Mouse (Mus musculus): ENCODE measurements around the gene Cdipt.

GRCm38 (mm10) chr7:127008239-127009019, 32.7 kb downstream of the Cdipt start:
- TF ChIP-seq CTCF (IDR thresholded peaks at IDR 0.05; ENCODE audit: low read depth) (no peak), EP300 (IDR thresholded peaks at IDR 0.05; ENCODE audit: low read depth) (no peak)
